Mouse (Mus musculus) gastrocnemius, postnatal 10 days (tissue): Measurements from ENCODE around the gene Sumf1. TPM values are rescaled to one million over a fixed set of nuclear protein-coding genes. Genes with fewer than 3 reads are reported as not detected.

ENCODE experiments used
- DNase-seq: peaks from one replicate; pipeline ENCODE4 v3.0.0; 2021; ENCODE audit warnings: mixed read lengths
- total RNA-seq, 2 experiments: library from RNA; stranded (reverse); gene quantifications; 2 replicates each; pipeline ENCODE4 v1.2.3; 2021

The Sumf1 gene
- total RNA-seq, 2 experiments from 2014 or later = 11.4 to 13.6 TPM

DNA sequence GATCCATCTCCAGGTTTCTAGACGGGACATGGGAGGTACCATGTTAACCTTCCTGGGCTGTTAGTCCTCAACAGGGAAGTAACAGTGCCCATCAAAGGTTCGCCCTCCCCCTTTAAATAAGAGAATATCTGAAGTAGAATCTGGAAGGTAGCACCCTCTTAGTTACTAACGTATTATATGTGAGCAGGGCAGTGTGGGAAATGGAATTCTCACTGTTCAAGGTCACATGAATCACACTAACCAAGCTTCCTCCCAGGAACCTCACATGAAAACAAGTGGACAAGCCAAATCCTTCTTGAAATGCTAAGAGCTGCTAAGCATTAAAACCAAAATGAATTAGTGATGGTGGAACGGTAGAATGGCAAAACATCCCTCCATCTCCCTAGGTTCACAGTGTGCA lies 38.7 kb downstream of the Sumf1 start:
- no peak for DNase-seq

DNA sequence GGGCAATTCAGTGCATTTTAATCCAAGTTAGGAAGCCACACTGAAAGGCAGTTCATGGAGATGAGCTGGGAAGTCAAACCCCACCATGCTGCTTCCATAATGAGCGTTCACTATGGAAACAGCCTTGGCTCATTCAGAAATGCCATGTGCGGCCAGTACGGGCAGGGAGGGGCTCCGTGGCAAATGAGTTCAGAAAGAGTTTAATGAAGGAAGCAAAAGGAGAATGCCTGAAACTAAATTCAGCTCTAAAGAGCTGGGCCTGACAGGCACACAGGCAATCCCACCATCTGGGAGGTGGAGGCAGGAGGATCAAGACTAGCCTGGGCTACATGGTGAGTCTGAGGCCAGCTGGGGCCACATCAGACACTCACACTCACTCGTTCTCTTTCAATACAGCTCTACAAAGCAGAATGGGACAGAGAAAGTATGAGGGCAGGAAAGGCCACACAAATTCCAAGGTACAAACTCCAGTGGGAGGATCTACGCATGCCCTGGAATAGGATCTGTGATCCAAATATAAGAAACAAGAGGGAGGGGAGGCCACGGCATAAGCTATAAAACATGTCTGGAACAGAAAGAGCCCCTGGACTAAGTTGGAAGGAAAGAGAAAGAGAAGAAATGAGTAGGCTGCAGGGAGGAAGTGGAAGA lies 39.3 kb downstream of the Sumf1 start:
- no peak for DNase-seq

GRCm38 (mm10) chr6:108145241-108145640 lies 40.1 kb downstream of the Sumf1 start:
- no peak for DNase-seq

DNA sequence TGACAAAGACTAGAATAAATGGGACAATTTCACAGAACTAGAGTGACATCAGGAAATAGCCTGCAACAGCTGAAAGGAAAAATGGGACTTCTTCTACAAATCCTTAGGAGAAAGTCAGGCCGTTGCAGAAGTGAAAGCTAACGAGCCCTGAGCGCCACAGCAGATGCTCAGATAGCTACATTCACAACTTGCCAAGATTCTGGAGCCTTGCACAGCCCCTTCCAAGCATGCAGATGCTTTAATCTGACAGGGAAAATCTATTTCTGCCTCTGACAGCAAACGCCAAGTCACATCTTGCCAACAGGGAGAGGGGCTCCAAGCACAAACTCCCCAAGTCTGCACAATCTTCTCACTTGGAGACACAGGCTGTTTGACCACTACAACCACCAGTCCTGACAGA lies 42.6 kb downstream of the Sumf1 start:
- DNase-seq = no peak

DNA sequence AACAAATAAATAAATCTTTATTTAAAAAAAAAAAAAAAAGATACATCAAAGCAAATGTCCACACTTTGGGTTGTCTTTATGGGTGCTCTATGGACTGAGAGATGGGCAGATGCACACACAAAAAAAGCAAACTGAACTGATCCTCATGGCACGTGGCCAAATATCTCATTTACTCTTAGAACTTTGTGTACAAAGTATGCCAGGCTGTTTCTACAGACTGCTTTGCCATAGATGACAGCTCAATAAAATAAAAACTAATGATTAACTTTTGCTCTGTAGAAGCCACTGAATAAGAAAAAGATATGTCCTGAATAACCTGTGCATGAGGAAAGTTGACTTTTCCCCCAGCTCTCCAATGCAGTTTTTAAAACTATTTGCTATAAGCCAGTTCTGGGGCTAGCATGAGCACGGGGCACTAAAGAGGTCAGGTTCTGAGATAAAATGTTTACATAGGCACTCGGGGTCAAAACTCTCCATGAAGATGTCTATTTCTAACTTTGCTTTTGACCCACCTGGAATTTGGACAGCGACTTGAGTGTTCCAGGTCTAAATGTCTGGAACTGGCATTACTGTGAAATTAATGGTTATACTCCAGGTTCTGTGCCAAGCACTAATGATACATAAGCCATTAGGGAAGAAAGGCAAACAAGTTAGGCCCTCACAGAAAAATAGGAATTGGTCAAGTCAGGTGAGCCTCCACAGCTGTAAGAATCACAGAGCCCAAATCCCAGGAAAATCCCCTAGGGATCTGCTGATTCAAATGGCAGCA lies 44.5 kb downstream of the Sumf1 start:
- no peak for DNase-seq

GRCm38 (mm10) chr6:108137031-108137430 lies 48.4 kb downstream of the Sumf1 start:
- no peak for DNase-seq

GRCm38 (mm10) chr6:108136286-108136685 lies 49.1 kb downstream of the Sumf1 start:
- DNase-seq = no peak

GRCm38 (mm10) chr6:108132268-108132935 lies 53.0 kb downstream of the Sumf1 start:
- no peak for DNase-seq

DNA sequence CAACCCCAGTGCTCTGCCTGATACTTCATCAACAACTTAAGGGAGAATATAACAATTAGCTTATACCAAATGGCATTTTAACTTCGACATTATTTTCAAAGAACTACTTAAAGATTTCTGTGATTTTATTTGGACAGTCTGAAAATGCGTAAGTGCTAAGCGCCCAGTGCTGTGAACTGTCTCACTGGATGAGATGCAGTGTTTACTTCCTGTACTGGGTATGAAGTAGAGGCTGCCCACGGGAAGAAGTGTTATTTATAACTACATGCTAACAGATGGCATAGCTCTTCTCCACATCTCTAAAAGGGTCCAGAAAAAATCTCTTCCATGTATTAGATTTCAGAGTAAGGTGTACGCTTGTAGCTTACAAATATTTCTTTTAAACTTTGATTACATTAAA lies 54.7 kb downstream of the Sumf1 start:
- no peak for DNase-seq

- no peak for DNase-seq
Measured at GRCm38 (mm10) chr6:108126631-108127030, 58.8 kb downstream of the Sumf1 start.

DNA sequence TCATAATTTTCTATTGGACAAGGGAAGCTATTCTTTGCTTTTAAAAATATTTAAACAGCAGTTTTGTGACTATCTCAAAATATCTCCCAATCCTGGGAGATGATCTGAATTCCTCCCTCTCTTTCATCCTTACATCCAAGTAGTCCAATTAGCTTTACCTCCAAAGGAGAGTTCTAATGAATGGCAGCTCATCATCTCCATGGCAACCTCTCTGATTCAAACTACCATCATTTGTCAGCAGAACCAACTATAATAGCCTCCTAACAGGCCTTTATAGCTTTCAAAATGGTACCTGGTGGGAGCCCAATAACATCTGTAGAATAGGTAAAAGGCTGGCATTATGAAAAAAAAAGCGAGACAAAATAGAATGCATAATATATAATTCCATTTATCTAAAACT lies 59.9 kb downstream of the Sumf1 start:
- DNase-seq = no peak

DNA sequence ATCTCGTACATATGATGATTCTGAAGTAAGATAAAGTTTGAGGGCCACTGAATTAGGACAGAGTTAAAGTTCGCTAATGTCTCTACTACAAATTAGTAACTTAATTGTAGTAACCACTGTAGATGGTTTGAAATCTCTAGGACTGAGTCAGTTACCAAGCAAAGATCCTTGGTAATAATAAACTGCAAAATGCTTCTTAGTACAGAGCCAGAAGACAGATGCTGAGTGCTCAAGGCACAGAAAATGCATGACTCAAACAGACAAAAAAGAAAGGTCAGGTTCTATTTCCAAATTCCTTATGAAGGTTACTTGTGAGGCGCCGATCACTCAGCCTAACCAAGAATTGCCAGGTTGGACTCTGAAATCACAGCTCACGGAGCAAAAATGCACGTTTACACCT lies 67.5 kb downstream of the Sumf1 start:
- DNase-seq = no peak

GRCm38 (mm10) chr6:108114971-108115370 lies 70.4 kb downstream of the Sumf1 start:
- DNase-seq = no peak

DNA sequence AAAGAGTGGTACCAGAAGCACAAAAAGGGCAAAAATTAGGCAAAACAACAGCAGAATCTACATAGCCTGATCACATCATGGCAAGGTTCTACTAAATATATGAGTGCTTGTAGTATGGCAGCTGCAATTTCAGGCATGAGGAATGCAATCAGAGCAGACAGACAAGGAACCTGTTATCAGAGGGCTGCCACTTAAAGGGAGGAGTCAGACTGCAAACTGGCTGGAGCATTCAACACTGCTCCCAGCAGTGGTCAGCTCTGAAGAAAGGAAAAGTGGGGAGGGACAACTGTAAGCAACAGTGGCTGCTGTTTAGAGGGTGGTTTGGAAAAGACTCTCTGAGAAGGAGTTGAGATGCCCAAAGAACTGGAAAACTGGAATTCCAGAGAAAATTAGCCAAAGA lies 73.7 kb downstream of the Sumf1 start:
- DNase-seq = no peak

GRCm38 (mm10) chr6:108110336-108110735 lies 75.0 kb downstream of the Sumf1 start:
- no peak for DNase-seq

DNA sequence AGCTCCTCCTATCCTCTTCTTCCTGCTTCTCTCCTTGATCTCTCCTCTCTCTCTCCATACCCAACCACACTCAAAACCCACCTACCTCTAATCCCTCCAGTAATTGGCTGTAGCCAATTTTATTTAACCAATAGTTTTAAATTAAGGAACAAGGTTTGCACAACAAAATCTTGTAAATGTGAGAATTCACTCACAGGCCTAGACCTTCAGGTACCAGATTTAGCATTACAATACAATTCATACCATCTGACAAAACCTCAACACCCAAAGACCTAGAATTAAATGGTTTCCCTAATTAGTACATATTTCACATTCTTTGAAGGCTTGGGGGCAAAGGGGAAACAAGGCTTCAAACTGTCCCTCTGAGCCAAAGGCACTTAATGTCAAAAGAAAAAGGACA lies 78.0 kb downstream of the Sumf1 start:
- DNase-seq = no peak

GRCm38 (mm10) chr6:108101936-108102830 lies 83.2 kb downstream of the Sumf1 start:
- DNase-seq = no peak

- DNase-seq = no peak
Measured at GRCm38 (mm10) chr6:108098846-108099217, 86.5 kb downstream of the Sumf1 start.

GRCm38 (mm10) chr6:108098171-108098845 lies 87.1 kb downstream of the Sumf1 start:
- DNase-seq = peak; percentile 48

DNA sequence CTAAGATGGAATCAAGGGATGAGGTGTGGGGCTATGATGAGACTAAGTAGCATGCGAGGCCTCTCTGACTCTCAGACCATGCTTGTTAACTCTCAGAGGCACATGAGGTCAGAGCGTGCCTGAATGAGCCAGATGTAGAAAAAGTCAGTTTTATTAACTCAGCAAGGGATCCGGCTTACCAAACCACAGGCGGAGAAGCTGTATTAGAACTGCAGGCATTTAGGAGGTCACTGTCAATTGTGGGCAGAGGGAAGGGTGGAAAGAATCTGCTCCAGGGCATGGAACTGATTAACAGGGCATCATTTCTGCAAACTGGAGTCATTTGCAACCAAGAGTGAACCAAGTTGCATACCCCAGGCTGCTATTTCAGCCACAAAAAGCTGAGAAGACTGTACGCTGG lies 89.9 kb downstream of the Sumf1 start:
- no peak for DNase-seq

DNA sequence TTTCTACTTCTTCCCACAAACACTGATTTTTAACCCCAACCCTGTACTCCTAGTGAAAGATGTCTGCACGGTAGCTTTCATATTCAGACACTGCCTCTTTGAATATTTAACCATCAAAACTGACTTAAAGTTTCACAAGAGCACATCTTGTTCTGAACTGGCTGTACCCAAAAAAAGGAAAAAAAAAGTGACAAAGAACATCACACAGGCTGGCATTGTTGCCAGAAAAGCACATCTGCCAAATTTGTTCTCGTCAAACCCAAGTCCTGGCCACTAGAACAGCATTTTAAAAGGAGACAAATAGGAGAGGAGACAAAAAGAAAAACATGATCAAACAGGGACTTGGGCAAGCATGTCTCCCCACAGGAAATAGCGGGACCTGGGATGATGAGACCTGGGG lies 91.9 kb downstream of the Sumf1 start:
- DNase-seq = no peak

- DNase-seq = no peak
Measured at GRCm38 (mm10) chr6:108092646-108093045, 92.7 kb downstream of the Sumf1 start.
